Mouse (Mus musculus) limb, embryonic 11.5 days (tissue): ENCODE measurements around the gene Cfap97. TPM values are rescaled to one million over a fixed set of nuclear protein-coding genes. Genes with fewer than 3 reads are reported as not detected.

Experiments
- ATAC-seq: fragments of 200-750 bp; cut with Nextera tagmentation; 2 replicates; pipeline ENCODE4 v1.8.0; 2017; ENCODE audit warnings: low read depth; ENCODE audit not compliant: insufficient number of reproducible peaks, low FRiP score, low TSS enrichment
- DNase-seq: peaks from one replicate; pipeline ENCODE4 v3.0.0-alpha.2; 2015; ENCODE audit warnings: low spot score
- H3K27ac ChIP-seq: fragments of 300-500 bp; sonication (generic); replicated peaks from 2 replicates; pipeline ENCODE4 v1.5.1; 2014; ENCODE audit warnings: low read depth, mild to moderate bottlenecking, low read length
- H3K27me3 ChIP-seq: fragments of 300-500 bp; sonication (generic); 2 replicates; pipeline ENCODE4 v1.6.1; 2014; ENCODE audit warnings: mild to moderate bottlenecking, low read length, mixed read lengths; ENCODE audit not compliant: control insufficient read depth, insufficient read depth
- H3K36me3 ChIP-seq: fragments of 300-500 bp; sonication (generic); 2 replicates; pipeline ENCODE4 v1.6.1; 2014; ENCODE audit warnings: mild to moderate bottlenecking, low read length, moderate library complexity, mixed read lengths; ENCODE audit not compliant: control insufficient read depth, insufficient read depth
- H3K4me1 ChIP-seq: fragments of 300-500 bp; sonication (generic); 2 replicates; pipeline ENCODE4 v1.6.1; 2014; ENCODE audit warnings: low read length, mixed read lengths; ENCODE audit not compliant: control insufficient read depth, insufficient read depth
- H3K4me2 ChIP-seq: fragments of 300-500 bp; sonication (generic); 2 replicates; pipeline ENCODE4 v1.6.1; 2014; ENCODE audit warnings: low read depth, mild to moderate bottlenecking, moderate library complexity; ENCODE audit not compliant: severe bottlenecking
- H3K4me3 ChIP-seq: fragments of 300-500 bp; sonication (generic); 2 replicates; pipeline ENCODE4 v1.5.1; 2014; ENCODE audit warnings: low read depth, low read length
- H3K9ac ChIP-seq: fragments of 300-500 bp; sonication (generic); 2 replicates; pipeline ENCODE4 v1.6.1; 2014; ENCODE audit warnings: mild to moderate bottlenecking, low read length
- H3K9me3 ChIP-seq: fragments of 300-500 bp; sonication (generic); 2 replicates; pipeline ENCODE4 v1.6.1; 2016; ENCODE audit warnings: low read length; ENCODE audit not compliant: control insufficient read depth
- WGBS: fragments of 180-500 bp; shearing (Covaris S2); extraction: QIAGEN DNeasy Blood & Tissue Kit; methylation state at CpG from one replicate; pipeline ENCODE4 v1.1.7; 2014; 5-methylcytosine and 5-hydroxymethylcytosine counted together
- microRNA-seq: library from miRNA; unstranded; fragments of <30 nt; microRNA quantifications from one replicate; pipeline ENCODE4, GENCODE M21; 2016
- polyA plus RNA-seq: library from polyadenylated mRNA; unstranded; fragments of >200 nt; fragmentation: Nextera tagmentation; extraction: Ambion mirVana; gene quantifications from 2 replicates; pipeline ENCODE4 v1.2.1, GENCODE M21; 2014

Gene Cfap97
- polyA plus RNA-seq, 1 experiment from 2014 or later: 24.5 TPM

DNA sequence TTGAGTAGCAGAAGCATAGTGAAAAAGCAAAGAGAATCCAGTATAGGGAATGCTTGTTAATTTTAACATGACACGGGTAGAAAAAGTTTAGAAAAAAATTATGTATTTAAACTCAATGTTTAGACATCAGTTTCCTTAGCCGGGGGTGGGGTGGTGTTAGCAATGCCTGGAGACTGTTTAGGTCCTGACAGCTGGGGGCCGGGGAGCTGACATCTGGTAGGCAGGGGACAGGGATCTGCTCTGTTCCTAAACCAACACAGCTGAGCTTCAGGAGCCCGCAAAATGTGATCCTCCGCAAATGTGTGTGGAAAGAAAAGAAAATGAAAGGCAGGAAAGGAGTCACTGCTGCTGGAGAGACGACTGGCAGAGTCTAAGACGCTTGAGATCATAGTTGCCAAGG lies 91.4 kb downstream of the Cfap97 start:
- no peak overlapping the region for H3K4me3 ChIP-seq
- no peaks in the 10 kb centered on the region for H3K36me3 ChIP-seq
- no peak overlapping the region; the same call in 1 of the 2 replicates for H3K9ac ChIP-seq
- H3K27me3 ChIP-seq: no peaks in the 10 kb centered on the region
- H3K4me1 ChIP-seq: no peaks in the 10 kb centered on the region
- no peaks in the 10 kb centered on the region for H3K9me3 ChIP-seq
- ATAC-seq (no peak), DNase-seq (no peak)
- H3K4me2 ChIP-seq: no peak overlapping the region
- 33% methylated on average over 7 of the region's 7 CpGs for WGBS
- no peak overlapping the region for H3K27ac ChIP-seq

Small RNA genes within 50 kb of the gene (microRNA-seq; reads per million reads assigned to microRNA genes)
- not detected for gene Gm23812

Other genes starting within 250 kb of the Cfap97 start
- 0.11 TPM in 1 of 2 replicates, not detected in the other for gene Ccdc110, start 217.2 kb upstream of the Cfap97 start, polyA plus RNA-seq
- gene 1700029J07Rik, start 176.5 kb upstream of the Cfap97 start, polyA plus RNA-seq: 2.4 and 3.1 TPM in 2 replicates
- 59.6 and 59.7 TPM in 2 replicates for gene Ufsp2, start 176.2 kb upstream of the Cfap97 start, polyA plus RNA-seq
- gene Lrp2bp, start 152.5 kb upstream of the Cfap97 start, polyA plus RNA-seq: 0.36 and 0.45 TPM in 2 replicates
- gene Ankrd37, start 146.1 kb upstream of the Cfap97 start, polyA plus RNA-seq: 14.3 and 15.0 TPM in 2 replicates
- 5.4 and 6.5 TPM in 2 replicates for gene Snx25, start 388 bp downstream of the Cfap97 start, polyA plus RNA-seq
- 461 and 472 TPM in 2 replicates for gene Slc25a4, start 59.5 kb downstream of the Cfap97 start, polyA plus RNA-seq
- not detected in 2 replicates for gene Helt, start 142.9 kb downstream of the Cfap97 start, polyA plus RNA-seq